Mouse (Mus musculus) mature B cell (primary cell): ENCODE data around the gene Pde1c.

Source experiments
- in situ Hi-C: fragments of 300-500 bp; cut with MboI; formaldehyde crosslinking; loops from 2 replicates; pipeline ENCODE4 v1.14.3; 2019

The Pde1c gene

DNA sequence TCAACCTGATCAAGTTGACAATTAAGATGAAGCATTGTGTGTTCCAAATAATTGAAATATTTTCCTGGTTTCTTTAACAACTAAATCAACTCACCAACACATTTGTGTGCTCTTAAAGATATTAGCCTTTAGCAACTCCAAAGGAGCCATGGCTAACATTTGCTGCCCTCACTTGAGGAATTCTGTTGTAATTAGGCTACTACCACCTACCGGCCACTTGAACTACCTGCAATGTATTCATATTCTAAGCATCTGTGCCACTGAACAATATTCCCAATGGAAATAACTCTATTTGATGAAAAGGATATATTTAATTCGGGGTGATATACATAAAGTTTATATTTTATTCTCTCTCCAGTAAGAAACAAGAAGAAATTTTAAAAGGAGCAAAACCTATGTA lies 121.0 kb downstream of the Pde1c start:
- in situ Hi-C loops: no loop called here

DNA sequence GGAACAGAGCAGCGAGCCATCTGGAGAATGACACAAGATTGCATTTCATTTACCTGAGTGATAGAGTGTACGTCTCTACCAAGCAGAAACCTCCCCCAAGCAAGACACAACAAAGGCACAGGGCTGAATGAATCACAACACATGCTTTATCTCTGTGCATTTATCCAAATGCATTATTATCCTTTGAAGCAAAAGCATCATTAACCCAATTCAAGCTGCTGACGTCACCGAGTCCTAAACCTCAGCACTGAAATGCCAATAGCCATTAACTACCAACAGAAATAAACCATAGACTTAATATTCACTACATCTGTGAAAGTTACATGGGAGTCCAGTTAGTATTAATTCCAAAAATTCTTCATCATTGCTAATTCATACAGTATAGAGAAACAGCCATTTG lies 127.4 kb downstream of the Pde1c start:
- in situ Hi-C loops: no loop called here

DNA sequence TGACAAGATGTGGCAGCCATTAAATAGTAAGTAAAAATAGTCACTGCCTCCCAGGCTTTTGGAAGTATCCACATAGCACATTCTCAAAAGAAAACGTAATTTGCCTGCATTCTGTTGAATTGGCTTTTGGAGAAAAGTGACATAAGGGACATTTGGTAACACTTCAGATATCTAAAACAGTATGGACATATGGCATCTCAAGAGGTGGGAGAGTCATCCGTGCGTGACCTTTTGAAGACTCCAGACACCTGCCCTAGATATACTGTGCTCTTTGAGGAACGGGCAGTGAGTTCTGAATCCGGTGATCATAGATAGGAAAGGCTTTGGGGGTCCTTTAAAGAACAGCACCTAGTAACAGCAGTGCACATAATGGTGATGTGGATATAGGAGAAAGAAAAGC lies 143.1 kb downstream of the Pde1c start:
- in situ Hi-C loops: no loop called here

DNA sequence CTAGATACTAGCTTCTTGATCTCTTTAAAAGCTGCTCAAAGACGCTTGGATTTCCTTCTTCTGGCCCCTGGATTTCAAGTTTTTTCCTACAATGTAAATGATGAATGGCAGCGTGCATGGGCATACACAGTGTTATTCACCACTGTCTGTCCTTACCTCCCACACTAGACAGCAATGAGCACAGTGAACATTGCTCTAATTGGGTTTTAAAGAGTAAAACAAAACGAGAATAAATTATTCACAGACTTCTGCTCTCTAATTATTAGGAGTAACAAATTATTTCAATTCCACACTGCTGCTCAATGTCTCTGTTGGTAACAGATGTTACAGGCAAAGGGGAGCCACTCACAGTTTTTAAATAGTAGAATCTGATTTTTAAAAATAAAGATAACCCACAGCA lies 146.0 kb downstream of the Pde1c start:
- in situ Hi-C loops: no loop called here

DNA sequence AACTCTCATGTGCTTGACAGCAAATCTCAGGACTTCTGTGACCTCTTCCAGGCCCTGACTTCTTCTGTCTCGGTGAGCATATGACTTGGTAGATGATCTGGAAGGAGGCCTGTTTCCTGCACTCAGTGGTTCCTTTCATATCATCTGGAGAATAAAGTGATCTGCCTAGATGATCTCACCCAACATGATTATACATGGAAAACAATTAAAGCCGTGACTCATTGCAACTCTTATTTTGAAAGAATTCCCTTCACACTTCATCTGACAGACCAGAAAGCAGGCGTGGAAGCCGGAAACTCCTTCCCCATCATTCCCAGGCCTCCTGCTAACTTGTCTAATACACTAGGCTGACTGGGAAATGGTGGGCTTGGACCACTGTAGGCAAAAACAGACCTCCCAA lies 152.7 kb downstream of the Pde1c start:
- in situ Hi-C loops: no loop called here

DNA sequence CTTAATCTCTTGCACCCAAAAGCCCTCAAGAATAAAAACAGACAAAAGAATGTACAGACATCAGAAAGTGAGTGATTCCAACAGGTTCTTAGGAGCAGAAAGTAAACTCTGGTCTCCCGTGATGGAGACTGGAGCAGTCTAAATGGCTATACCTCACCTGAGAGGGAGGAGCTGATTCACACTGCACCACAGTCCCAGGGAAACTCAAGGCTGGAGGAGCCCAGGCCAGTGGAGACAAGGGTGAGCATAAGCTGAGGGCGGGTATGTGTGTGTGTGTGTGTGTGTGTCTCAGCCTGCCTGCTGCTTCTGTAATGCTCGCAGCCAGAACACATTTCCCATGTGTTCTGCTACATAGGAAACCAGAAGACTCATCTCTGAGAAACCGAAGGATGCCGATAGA lies 179.7 kb downstream of the Pde1c start:
- in situ Hi-C loops: no loop called here

DNA sequence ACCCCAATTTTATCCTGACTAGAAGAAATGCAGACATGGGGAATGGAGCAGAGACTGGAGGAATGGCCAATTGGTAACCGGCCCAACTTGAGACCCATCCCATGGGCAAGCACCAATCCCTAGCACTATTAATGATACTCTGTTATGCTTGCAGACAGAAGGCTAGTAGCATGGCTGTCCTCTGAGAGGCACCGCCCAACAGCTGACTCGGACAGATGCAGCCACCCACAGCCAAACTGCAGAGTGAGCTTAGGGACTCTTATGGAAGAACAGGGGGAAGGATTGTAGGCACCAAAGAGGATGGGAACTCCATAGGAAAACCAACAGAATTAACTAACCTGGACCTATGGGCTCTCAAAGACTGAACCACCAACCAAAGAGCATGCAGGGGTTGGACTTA lies 192.5 kb downstream of the Pde1c start:
- in situ Hi-C loops: no loop called here

DNA sequence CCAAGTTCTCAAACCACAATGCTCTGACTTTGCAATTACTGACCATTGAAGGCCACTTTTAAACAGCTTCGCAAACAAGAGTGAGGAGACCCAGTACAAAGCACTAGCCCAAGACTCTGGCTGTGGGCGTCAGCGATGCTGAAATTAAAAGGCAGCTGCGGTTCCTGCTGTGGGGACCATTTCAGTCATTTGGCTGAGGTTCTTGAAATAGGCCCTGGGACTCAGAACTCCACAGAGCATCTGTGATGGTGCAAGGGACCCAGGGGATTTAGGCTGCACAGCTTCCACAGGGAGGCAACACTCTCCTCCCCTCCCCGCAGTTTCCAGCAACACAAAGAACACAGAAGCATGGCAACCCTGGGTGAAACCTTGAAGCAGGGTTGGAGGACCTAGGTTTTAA lies 194.7 kb downstream of the Pde1c start:
- in situ Hi-C loops: no loop called here

DNA sequence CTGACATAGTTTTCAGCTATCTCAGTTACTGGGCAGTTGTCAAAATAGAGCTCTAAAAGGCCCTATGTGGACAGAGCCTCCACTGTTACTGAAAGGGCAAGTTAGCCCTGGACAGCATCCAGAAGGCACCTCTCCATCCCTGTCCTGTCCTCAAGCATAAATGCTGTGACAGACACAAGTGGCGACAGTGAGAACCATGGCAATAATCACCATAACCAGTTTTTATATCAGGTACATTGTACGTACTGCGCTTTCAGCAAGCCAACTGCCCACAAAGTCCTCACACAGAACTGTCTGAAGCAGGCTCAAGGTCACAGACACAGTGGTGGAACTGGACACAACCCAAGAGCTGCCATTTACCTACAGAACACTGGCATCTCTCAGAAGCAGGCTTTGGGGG lies 195.2 kb downstream of the Pde1c start:
- in situ Hi-C loops: no loop called here

DNA sequence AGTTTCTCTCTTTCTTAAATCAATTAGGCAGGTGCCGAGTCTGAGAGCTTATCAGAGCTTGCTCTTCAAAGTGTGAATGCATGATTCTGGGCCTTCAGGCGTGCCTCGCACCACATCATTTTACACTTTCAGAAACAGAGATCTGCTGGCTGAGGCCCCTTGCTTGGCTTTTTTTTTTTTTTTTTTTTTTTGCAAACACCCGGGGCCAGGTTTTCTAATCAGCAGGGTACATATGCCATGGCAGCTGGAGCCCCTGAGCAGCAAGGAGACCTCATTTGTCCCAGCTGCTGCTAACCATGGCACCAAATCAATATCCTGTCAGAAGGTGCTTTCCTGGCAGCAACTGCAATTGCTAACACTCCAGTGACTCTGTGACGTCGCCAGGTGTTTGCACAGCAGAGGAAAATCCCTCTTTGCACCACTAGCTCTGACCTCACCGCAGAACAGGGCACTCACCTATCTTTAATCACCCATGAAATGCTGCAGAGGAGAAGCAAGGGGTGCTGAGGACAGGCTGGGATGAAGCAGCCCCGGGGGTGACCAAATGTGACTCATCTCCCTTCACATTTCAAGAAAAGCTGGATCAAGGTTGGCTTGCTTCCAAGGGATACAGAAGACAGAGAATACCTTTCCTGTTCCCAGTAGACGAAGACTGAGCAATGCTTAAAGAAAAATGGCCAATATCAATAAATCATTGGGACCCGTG lies 195.7 kb downstream of the Pde1c start:
- in situ Hi-C loops: no loop called here

DNA sequence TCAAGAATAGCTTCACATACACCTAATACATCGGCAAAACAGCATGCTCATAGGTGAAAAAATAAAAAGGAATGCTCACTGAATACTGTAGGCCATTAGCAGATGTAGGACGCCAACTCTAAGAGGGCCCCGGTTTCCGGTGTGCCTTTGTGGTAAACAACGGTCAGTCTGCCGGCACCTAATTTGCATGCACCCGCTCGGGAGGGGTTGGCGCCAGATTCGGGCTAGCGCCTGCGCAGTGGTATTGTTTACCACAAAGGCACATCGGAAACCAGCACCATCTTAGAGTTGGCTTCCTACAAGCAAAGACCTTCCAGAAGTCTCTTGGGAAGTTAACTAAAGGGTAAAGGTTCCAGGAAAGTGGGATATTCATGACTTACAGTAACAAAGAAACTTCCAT lies 199.4 kb downstream of the Pde1c start:
- in situ Hi-C loops: no loop called here

DNA sequence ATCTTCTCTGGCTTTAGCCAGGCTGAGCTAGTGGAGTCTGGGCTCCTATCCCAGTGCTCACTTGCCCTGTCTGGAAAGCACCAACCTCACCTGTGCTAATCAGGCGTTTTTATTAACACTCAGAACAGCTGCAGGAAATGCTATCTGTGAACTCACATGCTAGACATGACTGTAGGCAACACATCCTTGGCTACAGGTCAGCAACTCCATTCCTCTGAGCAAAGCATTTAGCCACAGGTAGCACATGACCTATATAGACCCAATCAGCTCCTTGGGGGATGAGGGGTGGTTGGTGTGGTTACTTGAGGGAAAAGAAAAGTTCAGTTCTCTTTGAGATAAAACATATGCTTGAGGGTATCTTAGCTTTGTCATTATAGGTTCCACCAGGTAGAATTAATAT lies 200.8 kb downstream of the Pde1c start:
- in situ Hi-C loops: no loop called here

DNA sequence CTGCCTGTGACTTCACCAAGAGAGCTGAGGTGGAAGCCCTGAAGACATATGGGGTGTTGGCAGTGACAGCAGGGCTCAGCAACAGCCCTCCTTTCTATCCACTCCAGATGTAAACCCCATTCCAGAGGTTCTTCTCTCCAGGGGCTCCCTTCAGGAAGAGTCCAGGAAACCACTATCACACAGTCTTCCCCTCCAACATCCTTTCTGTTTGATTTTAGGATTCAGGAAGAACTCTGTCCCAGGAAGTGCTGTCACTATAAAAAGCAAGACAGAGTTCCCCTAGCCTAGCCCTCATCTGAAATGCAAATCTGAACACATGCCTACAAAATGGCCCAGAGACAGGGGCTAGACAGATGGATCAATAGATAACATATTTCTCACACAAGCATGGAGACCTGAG lies 201.6 kb downstream of the Pde1c start:
- in situ Hi-C loops: no loop called here

DNA sequence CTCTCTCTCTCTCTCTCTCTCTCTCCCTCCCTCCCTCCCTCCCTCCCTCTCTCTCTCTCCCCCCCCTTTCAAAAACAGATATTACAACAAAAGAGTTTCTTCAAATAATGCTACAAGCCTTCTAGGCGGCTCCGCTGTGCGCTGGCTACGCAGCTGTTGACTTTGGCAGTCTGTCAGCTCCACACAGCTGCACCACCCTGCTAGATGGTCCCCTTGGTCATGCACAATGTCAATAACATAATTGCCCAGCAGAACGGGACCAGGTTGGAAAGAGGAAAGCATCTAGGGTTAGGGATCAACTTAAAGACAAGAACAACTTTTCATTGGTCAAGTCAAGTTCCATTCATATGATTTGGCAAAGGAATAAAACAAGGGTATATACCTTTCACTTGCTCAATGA lies 206.3 kb downstream of the Pde1c start:
- in situ Hi-C loops: no loop called here

DNA sequence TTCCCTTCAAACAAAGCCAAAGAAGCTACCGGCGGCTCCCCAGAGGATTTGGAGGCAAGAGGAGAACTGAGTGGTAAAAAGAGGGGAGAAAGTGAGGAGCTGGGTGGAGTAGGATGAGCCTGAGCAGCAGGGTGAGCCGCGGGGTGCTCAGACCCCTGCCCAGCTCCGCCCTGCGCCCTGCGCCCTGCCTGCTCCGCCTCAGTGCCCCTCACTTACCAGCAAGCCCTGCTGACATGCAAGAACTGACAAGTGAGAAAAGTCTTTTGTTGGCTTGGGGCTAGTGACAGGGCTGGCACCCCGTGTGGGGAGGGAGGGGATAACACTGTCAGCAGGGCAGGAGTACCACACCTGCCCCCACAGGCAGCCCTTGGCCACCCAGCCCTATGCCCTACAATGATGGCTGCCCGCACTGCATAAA lies 206.8 kb downstream of the Pde1c start:
- in situ Hi-C loops: no loop called here

DNA sequence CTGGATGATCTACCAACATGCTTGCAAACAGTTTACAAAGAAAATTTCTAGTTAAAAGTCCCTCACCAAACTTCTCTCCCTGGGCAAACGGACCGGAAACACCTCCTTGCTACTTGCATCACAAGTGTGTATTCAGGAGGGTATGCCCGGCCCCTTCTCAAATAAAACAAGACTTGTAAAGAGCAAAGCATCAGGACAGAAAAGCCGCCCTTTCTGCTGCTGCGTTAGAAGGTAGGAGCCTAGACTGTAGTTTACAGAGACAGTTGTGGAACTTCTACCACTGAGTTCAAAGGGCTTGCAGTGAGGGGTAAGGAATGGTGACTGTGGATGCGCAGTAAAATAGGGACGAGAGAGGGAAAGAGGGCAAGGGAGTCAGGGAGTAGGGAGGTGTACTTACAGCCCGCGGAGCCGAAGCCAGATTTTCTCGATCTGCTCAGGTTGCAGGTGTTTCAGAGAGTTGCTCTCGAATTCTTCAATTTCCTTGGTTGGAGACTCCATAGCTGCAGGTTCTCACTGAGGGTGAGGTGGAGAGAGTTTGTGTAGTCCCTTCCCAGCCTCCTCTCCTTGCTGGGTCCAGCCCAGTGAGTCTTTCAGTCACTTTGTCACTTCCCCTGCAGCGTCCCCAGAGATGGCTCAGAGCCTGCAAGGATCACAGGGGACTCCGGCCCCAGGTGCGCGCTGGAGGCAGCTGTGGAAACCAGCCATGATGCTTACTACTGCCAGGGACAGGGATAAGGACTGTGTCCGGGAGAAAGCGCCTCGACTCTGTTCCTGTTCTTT lies 207.4 kb downstream of the Pde1c start:
- in situ Hi-C loops: no loop called here

DNA sequence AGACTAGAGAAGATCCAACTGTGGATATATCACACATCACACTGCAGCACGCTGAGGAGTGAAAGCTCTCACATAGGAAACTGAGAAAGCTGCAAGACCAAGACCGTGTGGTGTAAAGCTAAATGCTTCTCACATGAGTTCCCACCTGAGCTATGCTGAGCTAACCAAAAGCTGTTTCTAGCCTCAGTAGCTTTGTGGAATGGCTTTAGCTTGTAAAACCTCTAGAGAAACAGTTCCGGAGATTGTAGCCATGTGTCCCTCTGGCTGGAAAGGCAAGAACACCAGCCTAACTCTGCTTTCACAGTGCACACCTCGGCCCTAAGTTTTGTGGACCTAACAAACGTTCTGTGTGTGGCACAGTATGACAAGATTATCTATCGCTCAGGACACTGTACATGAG lies 208.8 kb downstream of the Pde1c start:
- in situ Hi-C loops: no loop called here

DNA sequence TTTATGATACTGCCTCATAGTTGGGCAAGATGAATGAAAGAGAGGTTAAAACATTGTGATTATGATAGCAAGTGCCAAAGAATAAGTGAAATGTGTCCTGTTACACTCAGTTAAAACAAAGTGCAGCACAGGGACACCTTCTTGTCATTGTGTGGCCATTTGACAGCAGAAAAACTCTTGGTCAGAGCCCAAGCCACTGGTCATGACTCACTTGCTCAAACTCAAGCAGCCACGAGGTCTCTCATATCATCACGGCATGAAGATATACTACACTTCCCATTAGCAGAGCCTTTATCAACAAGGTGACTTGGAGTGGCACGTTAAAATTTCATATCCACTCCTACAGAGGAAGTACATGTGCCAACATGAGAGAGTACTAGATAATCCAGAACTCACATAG lies 209.8 kb downstream of the Pde1c start:
- in situ Hi-C loops: no loop called here

DNA sequence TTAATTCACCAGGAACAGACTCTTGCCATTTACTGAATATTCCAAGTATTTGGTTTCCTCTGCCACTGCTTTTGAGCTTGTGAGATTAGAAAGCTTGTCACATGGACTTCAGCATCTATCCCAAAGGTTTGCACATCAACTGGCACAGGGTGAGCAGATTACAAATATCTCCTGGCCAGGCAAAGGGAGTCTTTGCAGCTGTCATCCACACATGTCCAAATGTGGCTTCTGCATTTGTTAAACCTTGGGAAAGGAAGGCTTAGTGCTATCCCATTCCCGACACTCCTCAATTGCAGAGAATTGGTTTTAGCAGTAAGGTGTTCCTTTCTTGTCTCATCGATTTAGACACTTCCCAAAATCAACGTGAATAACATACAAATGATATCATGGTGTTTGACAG lies 221.7 kb downstream of the Pde1c start:
- in situ Hi-C loops: no loop called here

DNA sequence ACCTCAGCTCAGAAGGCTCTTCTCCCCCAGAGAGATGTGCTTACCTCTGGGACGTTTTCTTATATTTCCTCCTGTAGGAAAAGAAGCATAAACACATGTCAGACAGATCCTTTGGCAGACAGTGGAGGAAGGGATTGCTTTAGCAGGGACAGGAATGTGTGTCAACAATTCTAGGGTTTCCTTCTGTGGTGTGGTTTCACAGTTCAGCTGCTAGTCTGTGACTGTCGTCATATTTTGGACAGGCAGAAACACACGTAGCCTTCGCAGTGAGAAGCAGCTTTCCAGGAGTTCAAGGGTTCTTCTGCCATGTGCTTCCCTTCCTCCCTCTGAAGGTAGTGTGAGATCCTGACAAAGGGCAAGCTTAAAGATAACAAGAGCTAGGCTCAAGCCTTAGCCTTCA lies 223.8 kb downstream of the Pde1c start:
- in situ Hi-C loops: no loop called here

DNA sequence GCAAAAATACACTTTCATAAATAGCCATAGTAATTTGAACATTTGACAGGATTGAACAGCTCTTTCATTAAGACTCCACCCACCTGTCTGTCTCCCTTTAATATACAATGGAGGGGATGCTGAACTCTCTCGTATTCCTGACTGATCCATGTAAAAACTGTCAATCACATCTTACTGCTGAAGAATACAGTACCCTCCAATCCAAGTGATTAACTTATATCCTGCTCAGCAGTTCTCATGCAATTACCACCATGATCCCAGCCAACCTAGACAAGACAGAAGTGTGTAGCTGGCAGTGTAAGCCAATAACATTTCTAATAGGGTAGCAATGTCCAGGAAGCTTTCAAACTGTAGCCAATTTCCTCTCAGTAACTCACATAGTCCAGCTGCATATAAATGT lies 226.9 kb downstream of the Pde1c start:
- in situ Hi-C loops: no loop called here

DNA sequence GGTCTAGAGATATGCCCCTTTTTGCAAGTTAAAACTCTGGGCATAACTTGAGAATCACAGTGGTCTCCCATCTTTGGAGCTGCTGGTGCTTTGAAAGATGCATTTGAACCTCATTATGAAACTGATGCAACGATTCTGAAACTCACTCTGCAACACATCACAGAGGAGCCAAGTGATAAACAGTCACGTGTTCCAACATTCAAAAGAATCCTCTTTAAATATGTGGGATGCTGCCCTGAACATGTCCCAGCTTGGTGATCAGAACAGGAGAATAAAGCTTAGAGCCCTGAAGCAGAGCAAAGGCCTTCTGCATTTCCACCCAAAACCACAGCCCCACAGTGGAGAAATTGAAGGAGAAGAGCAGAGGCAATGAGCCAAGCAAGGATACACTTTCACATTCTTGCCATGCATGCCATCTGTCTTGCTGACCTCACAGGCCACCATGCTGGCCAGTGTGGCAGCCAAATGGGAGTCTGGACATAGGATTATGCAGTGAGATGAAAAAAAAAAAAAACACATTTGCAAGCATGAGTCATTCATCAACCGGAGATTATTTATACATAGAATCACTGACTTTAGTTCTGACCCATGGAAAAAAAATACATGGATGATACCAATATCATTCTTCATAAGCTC lies 233.0 kb downstream of the Pde1c start:
- in situ Hi-C loops: no loop called here

DNA sequence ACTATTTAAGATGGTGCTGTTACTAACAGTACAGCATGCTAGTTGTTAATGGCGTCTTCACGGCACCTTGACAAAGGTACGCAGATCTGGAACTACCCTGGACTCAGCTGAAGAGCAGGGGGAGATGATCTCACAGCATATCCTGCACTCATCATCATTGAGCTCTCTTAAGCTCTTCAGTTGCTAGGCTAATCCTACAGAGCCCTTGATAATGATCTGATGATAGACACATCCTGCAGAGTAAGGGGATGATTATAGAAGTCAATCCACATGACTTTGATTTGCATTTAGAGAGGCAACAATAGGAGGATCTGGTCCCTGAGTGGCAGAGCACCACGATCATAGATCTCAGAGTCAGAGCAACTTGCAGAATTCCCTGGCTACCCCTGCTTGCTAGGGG lies 236.8 kb downstream of the Pde1c start:
- in situ Hi-C loops: no loop called here
